Mouse (Mus musculus) lung, adult 2 months (tissue): ENCODE results near the gene Lrba.

Experiments used
- CTCF ChIP-seq: fragments of 200-500 bp; IDR thresholded peaks from 2 replicates; pipeline ENCODE4 v1.5.1; 2011; ENCODE audit warnings: mild to moderate bottlenecking, low read length, control low read depth; ENCODE audit not compliant: insufficient read depth
- POLR2A ChIP-seq: fragments of 200-500 bp; IDR thresholded peaks from 2 replicates; pipeline ENCODE4 v1.6.1; 2011; ENCODE audit warnings: low read depth, mild to moderate bottlenecking, control low read depth, low read length, borderline replicate concordance; ENCODE audit errors: extremely low read depth

DNA sequence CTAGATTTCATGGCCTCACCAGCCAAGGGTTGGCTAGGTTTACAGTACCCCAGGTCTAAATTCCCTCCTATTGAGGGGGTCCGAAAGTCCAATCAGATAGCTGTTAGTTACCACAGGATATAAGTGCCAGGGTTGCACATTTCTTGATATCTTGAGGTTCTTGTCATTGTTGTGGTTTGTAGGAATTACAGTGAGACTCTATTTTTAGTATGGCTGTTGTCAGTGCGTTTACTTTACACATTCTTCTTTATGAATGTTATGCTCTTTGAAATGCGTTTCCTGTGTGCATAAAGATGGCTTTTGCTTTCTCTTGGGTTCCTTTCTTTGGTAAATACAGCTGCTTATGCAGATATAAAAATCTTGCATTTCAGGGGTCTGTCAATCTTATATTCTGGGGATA is 237.1 kb downstream of the Lrba start:
- TF ChIP-seq CTCF: no peak
- TF ChIP-seq POLR2A: no peak
